Mouse (Mus musculus): ENCODE measurements around the gene Fbxo11. TPM values are rescaled to one million over a fixed set of nuclear protein-coding genes. Genes with fewer than 3 reads are reported as not detected.

Gene Fbxo11
- polyA plus RNA-seq (2012; rRNA removed): 14.8 and 28.6 TPM in 2 replicates

GRCm38 (mm10) chr17:88065031-88065800 is at the start of gene Fbxo11:
Gene Fbxo11 (minus strand): TSS chr17:88065291.

GRCm38 (mm10) chr17:87974629-87975228 is 90.4 kb downstream of the Fbxo11 start, which contains the start of gene Msh6:
Gene Msh6 (plus strand): TSS chr17:87975062.

Other genes with a start within 250 kb of the Fbxo11 start
- not detected in 2 replicates for gene Rpl36-ps4, start 144.3 kb downstream of the Fbxo11 start, polyA plus RNA-seq (2012; rRNA removed)
- 4.1 and 4.5 TPM in 2 replicates for gene Msh6, start 90.2 kb downstream of the Fbxo11 start, polyA plus RNA-seq (2012; rRNA removed)